Mouse (Mus musculus) urinary bladder, adult 2 months (tissue): ENCODE results near the gene Ganab. TPM values are rescaled to one million over a fixed set of nuclear protein-coding genes. Genes with fewer than 3 reads are reported as not detected.

ENCODE experiments used
- DNase-seq: peaks from one replicate; pipeline ENCODE4 v3.0.0; 2022; ENCODE audit warnings: low spot score
- polyA plus RNA-seq: library from polyadenylated mRNA; depleted of rRNA; stranded (reverse); fragments of >200 nt; gene quantifications from 2 replicates; pipeline ENCODE4 v1.2.3, GENCODE M21; 2012

The Ganab gene
- polyA plus RNA-seq, 1 experiment = 104 TPM

DNA sequence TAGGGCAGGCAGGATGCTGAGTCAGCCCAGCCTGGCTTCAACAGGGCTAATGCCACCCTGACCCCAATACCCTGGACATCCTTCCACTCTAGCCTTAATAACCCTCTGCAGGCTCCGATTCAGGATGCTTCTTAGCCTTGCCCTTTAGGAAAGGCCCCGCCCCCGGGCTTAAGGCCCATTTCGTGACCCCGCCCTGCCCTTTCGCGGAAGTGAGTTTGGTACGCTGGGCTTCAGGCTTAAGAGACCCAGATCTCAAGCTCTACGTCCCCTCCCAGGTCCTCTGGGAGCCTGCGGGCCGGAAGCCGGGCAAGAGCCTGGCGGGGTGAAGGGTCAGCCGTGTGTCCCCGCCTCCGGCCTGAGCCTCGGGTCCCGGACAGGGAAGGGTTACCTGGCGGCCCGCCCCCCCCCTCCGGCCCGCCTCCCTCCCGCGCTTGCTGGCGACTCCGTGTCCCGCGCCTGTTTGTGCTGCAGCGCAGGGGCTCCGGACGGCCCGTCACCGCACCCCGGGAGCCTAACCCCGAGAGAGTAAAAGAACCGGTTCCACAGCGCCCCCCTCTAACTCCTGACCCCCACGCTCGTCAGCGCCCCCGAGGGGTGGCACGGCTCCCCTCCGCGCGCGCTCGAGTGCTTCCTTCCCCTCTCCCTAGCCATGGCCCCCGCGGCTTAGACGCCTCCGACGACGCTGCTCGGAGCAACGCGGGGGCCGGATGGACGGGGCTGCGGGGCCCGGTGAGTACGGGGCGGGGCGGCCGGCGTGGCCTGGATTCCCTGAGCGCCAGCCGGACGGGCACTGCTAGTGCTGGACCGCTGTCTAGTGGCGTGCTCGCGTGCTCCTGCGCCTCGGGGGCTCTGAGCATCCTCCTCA lies 31.6 kb downstream of the Ganab start, which contains the start of the genes Rom1 and Eml3:
TSS of gene Rom1 (minus strand) at position 133 of the 865 bp plus-strand sequence.
TSS of gene Eml3 (plus strand) at position 329 of the 865 bp plus-strand sequence.
- DNase-seq = peak; percentile 77

DNA sequence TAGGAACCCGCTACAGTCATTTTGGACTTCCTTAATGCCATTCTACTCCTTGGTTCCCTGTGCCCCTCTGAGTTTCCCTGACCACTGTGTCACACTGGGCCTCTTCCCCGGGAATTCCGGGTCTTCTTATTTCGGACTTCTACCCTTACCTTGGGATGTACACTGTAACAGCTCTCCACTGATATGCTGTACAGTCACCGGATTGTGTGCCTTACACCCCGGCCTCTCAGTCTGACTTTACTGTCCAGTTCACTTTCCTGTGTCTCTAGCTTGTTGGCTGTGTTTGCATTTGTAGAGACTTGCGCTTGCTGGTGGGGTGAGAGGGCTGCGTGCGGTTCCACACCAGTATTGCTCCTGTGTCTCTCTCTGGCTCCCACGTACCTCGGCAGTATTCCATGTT lies 32.2 kb downstream of the Ganab start:
- DNase-seq = no peak

DNA sequence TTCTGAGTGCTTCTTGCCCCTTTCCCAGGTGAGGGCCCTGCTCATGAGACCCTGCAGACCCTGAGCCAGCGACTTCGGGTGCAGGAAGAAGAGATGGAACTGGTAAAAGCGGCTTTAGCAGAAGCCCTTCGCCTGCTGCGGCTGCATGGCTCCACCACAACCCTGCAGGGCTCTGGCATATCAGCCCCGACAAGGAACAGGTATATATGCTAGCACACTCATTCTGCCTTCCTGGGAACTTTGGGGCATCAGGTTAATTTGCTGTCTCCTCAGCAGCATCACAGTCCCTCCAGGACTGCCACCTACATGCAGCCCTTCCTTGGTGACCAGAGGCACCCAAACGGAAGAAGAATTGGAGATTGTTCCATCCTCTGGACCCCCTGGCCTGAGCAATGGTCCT lies 32.9 kb downstream of the Ganab start:
- DNase-seq = no peak

DNA sequence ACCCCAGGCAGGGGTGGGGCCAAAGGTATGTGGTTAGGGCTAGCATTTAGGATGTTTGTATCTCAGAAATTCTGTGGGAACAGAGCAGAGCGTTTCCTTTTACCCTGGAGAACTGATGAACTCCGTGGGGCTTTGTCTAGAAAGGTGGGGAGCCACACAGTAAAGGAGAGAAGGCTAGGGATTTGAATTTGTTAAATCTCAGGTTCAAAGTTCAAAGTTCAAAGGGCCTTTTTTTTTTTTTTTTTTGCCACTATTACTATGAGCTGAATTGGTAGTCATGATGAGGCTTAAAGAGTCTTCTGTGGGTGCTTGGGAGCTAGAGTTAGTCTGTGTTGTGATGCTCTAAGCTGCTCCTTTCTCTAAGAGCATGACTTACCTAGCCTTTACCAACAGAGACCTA lies 38.9 kb downstream of the Ganab start:
- no peak for DNase-seq

DNA sequence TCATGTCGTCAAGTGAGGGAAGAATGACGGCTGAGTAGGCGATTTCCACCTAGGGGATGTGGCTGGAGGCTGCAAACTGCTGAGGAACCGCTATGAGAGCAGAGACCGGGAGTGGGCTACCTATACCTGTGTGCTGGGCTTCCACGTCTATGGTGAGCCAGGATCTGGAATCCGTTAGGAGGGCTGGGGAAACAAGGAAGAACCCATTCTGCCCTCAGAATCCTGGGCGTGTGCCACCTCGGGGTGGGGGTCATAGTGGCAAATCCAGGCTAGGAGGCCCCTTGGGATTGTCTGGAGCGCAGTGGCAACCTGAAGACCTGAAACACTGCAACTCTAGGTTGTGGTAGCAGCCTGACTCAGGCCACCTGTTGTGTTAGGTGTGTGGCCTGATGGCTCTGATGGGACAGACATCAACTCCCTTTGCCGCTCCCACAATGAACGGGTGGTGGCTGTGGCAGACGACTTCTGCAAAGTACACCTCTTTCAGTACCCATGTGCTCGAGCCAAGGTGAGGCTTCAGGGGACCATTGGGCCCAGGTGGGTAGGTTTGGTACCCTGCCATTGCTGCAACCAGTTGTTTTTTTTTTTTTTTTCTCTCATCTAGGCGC lies 42.8 kb downstream of the Ganab start:
- DNase-seq = no peak

DNA sequence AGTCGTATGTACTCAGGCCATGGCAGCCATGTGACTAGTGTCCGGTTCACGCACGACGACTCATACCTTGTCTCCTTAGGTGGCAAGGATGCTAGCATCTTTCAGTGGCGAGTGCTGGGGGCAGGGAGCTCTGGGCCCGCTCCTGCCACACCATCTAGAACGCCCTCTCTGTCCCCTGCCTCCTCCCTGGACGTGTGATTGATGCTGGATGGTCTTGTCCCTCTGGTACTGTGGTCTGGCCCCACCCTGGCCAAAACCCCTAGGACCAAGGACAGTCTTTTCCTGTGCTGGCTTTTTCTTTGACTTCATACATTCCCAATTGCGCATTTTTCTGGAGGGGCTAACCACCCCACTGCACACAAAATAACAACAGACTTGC lies 43.3 kb downstream of the Ganab start:
- DNase-seq = no peak

DNA sequence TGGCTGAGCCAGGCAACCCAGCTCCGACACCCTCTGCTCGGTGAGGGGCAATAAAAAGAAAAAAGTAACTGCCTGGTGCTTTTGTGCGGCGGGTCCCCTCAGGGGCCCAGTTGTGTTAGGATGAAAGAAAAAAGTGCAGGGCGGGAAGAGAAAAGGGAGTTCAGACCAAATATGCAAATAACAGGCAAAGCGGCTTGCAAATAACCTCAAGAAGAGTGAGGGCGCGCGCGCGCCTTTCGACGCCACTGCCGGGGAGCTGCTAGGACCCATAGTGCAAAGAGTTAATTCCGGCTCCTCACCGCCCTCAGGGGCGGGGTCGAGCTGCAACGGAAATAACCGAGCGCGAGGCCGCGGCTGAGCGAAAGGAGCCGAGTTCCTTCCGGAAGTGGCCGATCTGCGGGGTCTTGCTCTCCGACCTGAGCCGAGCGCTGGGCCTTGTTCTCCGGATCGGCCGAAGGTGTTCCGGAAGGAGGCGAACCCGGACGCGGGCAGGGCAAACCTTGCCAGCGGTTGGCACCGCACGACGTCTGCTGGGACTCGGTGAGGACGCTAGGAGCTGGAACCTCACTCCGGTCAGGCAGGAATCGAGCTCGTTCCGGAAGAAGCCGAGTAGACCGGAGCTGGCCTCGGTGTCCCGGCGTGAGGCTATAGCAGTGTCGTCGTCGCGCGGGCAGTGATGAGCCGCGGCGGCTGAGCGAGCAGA lies 43.8 kb downstream of the Ganab start, which contains the start of gene Mta2:
TSS of gene Mta2 (plus strand) at position 361 of the 703 bp plus-strand sequence.
- peak; percentile 88 for DNase-seq

DNA sequence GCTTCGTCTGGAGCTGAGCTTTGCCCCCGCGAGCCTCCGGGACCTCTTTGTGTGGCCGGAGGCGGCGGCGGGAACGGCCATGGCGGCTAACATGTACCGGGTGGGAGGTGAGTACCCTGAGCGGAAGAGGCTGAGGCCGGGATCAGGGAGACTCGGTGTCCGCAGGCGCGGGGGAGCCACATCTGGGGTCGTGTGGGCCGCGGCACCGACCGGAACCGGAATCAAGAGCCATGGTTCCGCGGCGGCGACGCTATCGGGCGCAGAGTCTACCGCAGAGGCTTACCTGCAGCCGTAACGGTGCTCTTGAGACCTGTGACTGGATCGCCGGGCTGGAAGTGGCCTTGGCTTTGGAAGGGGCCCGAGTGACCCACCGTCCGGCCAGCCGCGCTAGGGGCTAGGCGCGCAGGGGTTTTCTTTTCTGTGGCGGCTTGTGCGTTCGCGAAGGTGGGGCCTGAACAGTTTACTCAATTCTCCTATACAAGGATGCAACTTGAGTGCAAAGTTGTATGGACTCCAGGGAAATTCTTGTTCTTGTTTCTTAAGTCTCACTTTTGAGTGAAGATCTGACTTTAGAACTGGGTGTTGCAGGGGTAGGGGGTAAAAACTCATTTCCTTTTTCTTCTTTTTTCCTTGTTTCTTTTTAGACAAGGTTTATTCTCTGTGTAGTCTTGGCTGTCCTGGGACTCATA lies 44.5 kb downstream of the Ganab start:
- no peak for DNase-seq

DNA sequence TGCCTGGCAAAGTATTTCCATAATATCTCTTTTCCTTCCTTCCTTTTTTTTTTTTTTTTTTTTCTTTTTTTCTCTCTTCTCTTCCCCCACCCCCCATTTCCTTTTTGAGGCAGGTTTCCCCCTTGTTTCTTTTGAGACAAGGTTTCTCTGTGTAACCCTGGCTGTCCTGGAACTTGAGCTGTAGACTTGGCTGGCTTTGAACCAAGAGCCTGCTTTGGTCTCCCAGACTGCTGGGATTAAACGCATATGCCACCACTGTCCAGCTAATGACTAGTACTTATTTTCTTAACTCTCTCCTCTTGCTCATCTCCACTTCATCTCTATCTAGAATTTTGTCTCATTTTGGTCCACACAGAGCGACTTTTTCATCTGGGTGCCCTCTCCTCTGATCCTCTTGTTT lies 45.2 kb downstream of the Ganab start:
- no peak for DNase-seq

DNA sequence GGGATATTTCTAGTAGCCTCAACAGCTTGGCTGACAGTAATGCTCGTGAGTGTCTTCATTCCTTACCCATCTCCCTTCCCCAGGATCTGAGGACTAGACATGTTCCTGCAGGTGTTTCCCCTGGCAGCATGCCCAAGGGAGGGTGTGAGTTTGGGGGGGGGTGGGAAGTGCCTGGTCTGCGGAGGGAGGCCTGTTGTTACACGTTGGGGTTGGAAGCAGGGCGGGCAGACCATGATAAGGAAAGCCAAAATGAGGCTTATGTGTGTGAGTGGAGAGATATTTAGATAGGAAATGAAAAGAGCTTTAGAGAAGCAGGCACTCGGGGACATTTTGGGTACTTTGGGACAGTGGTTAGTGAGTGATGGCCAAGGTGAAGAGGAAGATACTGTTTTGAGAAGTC lies 46.2 kb downstream of the Ganab start:
- no peak for DNase-seq

DNA sequence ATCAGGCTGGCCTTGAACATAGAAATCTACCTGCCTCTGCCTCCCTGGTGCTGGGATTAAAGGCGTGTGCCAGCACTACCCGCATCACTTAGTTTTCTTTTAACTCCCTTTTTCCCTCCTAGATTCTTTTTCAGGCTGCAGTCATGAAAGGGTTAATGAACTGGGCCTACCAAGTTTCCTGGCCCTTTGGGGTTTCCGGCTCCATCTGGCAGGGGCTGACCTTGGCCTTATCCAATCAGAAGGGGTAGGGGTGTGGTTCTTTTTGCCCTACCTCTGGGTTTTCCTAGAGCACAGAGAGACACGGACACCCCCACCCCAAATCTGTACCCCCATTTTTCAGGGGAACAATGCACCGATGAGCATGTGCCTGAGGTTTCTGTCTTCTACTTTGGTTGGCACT lies 46.9 kb downstream of the Ganab start:
- no peak for DNase-seq

DNA sequence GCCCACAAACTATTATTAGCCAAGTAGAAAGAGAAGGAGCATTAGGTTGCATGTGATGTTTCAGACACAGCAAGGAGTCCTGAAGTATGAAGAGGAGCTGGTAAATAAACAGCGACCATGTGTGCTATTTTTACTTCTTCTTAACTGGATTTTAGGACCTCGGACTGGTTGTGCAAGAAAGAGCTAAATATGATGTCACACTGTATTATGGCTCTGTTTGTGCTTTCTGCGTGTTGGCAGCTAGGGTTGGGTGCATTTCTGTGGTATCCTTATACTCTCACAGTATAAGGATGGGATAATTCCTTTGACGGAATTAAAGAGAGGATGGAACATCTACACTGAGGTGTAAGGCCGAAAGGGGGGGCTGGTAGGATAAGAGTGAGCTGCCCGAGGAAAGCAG lies 47.4 kb downstream of the Ganab start:
- DNase-seq = no peak

DNA sequence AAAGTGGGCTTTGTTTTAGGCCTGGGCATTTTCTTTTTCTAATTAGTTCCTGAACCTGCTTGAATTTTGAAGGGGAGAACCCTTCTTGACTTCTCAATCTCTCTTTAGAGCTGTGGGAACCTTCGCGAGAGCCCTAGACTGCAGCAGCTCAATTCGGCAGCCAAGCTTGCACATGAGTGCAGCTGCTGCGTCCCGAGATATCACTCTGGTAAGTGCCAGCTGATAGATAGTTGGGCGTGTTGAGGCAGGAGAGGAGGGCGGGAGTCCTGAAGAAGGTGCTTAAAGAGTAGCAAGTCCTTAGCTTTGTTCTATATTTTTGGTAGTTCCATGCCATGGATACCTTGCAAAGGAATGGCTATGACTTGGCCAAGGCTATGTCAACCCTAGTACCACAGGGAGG lies 49.1 kb downstream of the Ganab start:
- DNase-seq = no peak

DNA sequence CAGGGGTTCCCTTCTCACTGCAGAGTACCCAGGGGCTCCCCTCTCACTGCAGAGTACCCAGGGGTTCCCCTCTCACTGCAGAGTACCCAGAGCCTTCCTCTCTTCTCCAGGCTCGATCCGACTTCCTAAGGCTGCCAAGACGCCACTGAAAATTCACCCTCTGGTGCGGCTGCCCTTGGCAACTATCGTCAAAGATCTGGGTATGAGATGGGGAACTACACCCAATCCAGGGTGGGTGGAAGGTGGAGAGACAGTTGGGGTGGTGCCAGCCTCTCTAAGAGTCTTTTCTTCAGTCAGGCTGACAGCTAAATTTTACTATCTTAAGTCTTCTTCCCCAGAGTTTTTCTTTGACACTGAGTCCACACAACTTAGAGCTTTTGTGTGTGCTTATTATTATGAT lies 52.3 kb downstream of the Ganab start:
- DNase-seq = no peak

DNA sequence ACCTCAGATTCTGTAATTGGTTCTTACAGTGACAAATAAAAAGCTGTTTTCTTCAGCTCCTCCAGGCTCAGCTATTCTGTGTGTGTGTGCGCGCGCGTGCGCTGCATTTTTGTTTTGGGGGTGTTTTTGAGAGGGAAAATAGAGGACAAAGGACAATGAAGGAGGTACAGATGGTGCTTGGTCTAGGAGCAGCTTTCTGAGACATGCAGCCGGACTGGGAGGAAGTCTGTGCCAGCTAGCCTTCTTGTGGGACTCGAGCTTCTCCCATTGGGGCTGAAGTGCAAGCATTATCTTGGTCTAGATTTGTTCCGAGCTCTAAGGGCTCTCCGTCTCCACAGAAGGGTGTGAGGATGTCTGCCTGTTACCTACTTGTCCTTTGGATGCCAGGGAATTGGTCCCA lies 54.4 kb downstream of the Ganab start:
- no peak for DNase-seq

DNA sequence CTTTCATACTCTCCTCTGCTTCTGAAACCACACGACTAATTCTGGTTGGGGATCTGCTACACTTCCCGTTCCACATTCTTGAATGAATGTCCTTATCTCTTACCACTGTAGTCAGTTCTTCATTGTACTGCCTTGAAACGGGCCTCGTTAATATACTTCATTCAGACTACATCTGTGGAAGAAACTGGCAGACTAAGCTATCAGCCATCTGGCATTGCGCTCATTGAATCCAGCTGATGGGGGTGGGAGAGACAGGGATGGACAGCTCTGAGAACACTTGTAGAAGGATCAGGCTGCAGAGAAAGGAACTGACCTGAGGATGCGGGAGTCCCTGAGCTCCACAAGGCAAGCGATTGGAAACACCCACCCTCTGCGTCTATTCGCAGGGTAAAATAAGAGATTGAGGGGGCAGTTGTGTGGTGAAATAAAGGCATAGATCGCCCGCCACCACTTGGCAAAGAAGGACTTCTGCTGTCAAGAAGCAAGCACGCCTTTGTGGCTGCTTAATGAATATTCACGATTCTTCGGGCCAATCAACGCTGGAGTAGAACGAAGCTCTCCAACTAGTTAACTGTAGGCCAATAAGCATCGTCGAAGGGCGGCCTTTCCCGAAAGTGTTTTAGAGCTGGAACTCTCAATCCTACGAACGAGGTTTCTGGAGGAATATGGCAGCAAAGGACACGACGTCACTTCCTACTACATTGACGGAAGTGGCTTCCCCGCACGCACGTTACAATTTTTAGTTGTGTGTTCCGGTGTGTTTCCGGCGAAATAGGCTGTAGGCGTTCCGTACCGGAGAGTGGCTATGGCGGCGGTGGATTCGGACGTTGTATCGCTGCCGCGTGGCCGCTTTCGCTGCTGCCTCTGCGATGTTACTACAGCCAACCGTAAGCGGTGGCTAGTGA lies 55.5 kb downstream of the Ganab start, which contains the start of gene Tut1:
TSS of gene Tut1 (plus strand) at position 713 of the 905 bp plus-strand sequence.
- DNase-seq = peak; percentile 61

DNA sequence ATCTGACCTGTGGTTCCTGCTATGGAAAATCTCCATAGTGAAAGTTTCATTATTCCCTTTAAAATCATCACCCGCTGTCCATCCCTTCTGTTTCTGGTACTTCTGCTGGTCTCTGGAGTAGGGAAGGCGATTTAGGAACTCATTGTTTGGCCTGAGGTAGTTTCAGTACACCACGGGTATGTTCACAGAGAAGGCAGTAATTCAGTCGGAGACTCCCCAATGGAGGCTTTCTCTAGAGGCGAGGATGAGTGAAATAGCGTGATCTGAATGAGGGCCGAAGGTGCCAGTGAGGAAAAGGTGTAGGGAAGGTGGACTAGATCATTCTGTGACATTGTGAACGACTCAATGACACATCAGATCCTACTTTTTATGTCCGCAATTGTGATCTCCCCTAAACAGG lies 56.3 kb downstream of the Ganab start:
- DNase-seq = no peak

DNA sequence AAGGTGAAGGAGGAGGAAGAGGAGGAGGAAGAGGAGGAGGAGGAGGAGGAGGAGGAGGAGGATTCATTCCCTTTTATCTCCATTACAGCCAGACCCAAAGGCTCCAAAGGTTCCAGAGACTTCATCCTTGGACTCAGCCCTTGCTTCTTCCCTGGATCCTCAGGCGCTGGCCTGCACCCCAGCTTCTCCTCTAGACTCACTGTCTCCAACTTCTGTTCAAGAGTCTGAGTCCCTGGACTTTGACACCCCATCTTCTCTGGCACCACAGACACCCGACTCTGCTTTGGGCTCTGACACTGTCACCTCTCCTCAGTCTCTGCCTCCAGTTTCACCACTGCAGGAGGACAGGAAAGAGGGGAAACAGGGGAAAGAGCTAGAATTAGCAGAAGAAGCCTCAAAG lies 64.4 kb downstream of the Ganab start:
- DNase-seq = no peak

DNA sequence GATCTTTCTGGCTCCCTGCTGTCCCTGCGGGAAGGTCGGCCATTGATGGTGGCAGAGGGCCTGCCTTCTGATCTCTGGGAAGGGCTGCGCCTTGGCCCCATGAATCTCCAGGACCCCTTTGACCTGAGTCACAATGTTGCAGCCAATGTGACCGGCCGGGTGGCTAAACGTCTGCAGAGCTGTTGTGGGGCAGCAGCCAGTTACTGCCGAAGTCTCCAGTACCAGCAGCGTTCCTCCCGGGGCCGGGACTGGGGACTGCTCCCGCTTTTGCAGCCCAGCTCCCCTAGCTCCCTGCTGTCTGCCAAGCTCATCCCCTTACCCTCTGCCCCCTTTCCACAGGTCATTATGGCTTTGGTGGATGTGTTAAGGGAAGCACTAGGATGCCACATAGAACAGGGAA lies 67.2 kb downstream of the Ganab start:
- DNase-seq = no peak

DNA sequence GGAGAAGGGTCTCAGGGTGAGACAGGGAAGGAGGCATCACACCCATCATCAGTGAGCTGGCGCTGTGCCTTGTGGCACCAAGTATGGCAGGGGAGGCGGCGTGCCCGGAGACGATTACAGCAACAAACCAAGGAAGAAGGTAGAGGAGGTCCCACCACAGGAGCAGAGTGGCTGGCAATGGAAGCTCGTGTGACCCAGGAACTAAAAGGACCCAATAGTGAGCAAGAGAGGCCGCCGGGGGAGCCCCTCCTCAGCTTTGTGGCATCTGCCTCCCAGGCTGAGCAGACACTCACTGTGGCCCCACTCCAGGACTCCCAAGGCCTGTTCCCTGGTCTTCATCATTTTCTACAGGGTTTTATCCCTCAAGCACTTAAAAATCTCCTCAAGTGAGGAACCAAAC lies 67.9 kb downstream of the Ganab start:
- DNase-seq = no peak

DNA sequence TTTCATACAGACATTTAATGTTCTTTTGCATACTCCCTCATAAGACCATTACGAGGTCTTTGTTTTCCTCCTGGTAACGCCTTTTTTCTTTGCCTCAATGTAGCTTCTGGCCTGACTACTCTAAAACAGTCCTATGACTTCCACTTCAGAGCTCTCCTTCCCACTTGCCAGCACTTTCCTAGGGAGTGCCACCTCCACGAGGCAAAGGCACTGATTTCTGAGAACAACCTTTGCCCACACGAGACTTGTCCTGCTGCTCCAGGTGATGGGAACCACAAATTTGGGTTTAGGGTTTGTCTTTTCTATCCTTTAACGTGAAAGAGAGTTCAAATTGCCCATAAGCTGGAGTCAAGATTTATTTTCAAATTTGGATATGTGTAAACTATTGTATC lies 68.3 kb downstream of the Ganab start:
- DNase-seq = no peak
